Mouse (Mus musculus): ENCODE results near the gene Ivns1abp.
"Not testable (repeated sequence)": the region's sequence is repeated elsewhere in the genome, so short reads cannot be mapped to it uniquely, and the experiment has no call there.

Ivns1abp gene

DNA sequence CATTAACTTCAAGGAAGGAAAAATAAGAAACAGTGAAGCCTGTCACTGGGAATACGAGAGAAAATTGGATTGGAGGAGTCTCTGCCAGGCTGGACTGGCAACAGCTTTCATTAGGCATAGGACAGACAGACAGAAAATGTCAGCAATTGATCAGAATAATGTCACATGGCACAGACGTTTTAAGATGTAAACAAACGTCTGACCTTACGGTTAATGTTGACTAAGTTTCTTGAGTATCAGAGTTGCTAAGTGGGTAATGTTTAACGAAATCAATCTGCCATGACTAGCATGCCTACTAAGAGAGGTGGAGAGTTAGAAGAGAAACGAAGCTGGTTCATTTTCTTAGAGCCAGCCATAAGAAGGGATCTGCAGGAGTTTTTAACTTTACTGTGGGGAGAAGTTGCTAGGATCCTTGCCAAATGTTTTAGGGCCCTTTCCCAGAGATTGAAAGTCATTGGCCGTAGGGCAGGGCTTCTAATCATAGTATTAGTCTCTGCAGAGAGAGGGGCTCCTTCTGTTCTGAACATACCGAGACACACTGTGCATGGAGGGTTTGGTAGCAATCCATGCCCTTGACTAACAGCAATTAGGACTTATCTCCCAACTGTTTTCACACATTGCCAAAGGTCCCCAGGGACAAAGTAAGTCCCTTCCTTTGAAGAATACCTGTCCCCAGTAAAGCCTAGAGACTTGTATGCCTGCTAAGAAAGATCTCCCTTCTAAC lies 2.8 kb upstream of the Ivns1abp start:
- no peak for ATAC-seq (ENCODE audit: insufficient number of reproducible peaks, low FRiP score, low TSS enrichment)

DNA sequence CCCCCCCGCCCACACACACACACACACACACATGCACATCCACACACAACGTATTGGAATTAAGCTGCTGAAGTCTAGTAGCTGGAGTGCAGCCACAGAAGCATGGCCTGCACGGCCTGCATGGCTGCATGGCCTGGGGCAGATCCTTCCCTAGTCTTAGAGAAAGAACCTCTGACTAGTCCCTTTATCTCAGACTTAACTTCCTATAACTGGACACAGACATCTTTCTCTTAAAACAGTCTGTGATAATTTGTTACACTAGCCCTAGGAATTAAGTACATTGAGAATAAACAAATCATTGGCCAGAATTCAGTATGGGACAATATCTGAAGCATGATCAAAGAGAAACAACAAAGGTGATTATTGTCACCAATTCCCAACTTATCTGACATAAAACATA lies 2.0 kb upstream of the Ivns1abp start:
- ATAC-seq (ENCODE audit: insufficient number of reproducible peaks, low FRiP score, low TSS enrichment) = no peak

DNA sequence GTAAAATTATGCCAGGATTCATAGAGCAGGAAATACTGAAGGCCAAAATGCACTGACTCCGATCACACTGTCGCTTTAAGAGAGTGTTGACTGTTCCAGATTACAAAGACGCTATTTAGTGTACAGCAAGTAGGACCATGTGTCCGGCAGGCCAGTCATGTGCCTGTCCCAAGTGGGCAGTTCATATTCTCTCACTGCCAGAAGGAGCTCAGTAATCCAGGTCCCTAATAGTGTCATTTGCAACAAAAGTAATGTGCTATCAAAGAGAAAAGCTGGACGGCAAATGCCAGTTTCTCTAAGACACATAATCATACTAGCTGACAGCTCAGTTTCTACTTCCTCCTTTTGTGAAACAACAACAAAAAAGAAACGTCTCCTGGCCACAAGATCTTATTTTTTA lies 1.3 kb upstream of the Ivns1abp start:
- ATAC-seq (ENCODE audit: insufficient number of reproducible peaks, low FRiP score, low TSS enrichment) = no peak

GRCm38 (mm10) chr1:151343571-151344282 lies 550 bp upstream of the Ivns1abp start:
- peak; percentile 58; the same call in 1 of the 2 replicates for ATAC-seq (ENCODE audit: insufficient number of reproducible peaks, low FRiP score, low TSS enrichment)

DNA sequence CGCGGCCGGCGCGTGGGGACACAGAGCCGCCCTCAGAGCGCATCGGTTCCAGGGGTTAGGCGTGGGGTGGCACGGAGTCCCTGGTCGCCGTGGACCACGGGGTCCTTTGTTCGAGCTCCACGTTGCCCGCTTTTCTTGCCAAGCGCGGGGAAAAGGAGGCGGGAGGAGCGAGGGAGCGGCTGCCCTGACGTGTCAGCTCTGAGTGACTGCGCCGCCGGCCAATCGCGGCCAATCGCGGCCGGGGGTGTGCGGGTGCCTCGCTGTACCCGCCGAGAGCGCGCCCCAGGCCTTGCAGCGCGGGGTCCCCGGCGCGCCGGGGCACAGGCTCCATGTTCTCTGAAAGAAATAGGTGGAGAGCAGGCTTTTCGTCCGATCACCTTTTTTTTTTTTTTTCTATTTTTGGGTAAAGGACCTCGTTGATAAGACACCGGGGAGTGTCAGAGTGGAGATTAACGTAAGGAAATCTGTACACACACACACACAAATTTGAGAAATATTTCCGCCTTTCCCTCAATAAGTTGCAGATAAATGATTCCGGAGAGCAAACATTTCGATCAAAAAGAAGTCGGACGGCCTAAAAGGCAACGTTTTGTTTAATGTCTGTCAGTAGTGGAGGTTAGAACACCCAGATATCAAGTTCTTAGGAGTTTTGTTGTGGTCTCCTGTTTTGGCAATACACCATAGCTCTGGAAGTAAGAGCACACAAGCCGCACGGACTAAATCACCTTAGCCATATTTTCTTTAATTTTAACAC lies 1.0 kb downstream of the Ivns1abp start:
- peak; percentile 72 for ATAC-seq (ENCODE audit: insufficient number of reproducible peaks, low FRiP score, low TSS enrichment)

- no peak for ATAC-seq (ENCODE audit: insufficient number of reproducible peaks, low FRiP score, low TSS enrichment)
Observed at GRCm38 (mm10) chr1:151345863-151346195, 1.6 kb downstream of the Ivns1abp start.

DNA sequence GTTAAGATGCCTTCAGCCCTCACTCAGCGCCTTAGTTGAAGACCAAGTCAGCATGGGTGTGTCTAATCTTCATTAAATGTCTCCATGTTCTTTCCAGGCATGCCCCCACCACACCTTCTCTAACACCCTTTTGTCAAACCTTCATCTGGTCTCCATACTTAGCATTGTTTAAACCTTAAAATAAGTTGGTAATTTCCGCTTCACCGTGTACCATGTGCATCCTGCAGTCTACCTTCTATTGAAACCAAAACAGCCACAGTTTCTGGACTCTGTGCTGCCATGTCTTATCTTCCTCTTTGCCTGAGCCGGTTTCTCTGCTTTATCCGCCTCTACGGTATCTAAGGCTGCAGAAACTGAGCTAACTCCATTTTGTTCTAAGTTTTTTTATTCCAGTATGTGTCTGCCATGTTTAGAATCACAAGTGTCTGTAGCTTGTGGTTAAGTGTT lies 2.4 kb downstream of the Ivns1abp start:
- ATAC-seq (ENCODE audit: insufficient number of reproducible peaks, low FRiP score, low TSS enrichment) = no peak

DNA sequence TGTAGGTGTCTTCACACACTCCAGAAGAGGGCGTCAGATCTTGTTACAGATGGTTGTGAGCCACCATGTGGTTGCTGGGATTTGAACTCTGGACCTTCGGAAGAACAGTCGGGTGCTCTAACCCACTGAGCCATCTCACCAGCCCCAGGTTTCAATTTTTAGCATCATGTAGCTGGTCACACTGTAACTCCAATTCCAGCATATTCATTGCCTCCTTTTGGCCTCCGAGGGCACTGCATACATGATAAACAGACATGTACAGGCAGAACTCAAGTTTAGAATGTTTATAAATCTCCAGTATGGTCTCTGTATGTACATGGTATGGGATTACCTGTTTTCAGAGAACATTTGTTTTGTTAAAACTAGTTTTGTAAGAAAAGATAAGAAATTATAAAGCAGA lies 4.0 kb downstream of the Ivns1abp start:
- ATAC-seq (ENCODE audit: insufficient number of reproducible peaks, low FRiP score, low TSS enrichment) = not testable (repeated sequence)

DNA sequence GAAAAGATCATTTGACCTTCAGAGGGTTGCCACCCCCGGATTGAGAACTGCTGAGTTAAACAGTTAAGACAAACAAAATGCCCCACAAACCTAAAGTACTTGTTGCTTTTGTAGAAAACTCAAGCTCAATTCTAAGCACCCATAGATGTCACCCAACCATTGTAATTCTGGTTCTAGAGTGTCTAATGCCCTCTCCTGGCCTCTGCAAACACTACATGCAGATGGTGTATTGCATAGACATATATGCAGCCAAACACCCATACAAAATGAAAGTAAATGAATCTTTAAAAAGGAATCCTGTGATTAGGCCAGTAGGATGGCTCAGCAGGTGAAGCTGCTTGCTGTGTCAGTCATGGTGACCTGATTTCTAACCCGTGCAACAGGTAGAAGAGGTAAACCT lies 8.6 kb downstream of the Ivns1abp start:
- no peak for ATAC-seq (ENCODE audit: insufficient number of reproducible peaks, low FRiP score, low TSS enrichment)

- ATAC-seq (ENCODE audit: insufficient number of reproducible peaks, low FRiP score, low TSS enrichment) = no peak
Observed at GRCm38 (mm10) chr1:151355994-151356393, 11.7 kb downstream of the Ivns1abp start.

DNA sequence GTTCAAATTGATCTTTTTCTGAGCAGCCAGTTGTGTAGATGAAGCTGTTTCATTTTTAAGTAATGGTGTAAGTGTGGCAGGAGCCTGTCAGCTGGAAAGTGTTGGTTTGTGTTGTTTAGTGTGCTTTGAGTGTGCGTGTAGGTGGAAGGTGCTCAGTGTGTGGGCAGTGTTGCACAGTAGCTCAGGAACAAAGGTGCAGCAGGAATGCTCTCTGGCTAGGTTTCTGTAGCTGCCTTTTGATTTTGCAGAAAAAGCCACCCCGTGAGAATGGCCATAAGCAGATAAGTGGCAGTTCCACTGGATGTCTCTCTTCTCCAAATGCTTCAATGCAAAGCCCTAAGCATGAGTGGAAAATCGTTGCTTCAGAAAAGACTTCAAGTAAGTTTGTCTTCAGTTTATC lies 15.1 kb downstream of the Ivns1abp start:
- ATAC-seq (ENCODE audit: insufficient number of reproducible peaks, low FRiP score, low TSS enrichment) = no peak

DNA sequence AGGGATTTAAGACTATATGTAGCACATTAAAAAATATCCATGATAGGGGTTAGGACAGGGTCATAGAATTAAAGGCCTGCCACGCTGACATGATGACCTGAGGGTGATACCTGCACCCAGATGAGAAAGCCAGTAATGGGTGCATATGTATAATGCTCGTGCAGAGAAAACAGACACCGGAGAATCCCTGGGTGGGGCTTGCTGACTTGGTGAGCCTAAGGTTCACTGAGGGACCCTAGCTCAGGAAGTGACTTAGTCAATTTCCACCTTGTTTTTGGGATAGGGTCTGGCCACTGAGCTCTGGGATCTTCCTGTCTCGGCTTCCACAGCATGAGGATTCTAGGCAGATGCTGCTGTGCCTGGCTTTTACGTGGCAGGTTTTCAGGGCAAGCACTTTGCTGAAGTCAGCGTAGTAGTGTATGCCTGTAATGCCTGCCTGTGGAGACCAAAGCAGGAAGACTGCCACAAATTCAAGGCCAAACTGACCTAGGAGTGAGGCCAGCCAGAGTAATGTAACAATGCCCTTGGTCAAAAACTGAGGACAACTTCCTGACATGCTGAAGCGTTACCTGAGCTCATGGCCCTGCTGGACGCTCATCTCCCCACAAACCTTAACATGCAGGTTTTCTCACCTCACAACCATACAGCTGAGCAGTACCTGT lies 22.8 kb downstream of the Ivns1abp start:
- ATAC-seq (ENCODE audit: insufficient number of reproducible peaks, low FRiP score, low TSS enrichment) = no peak

DNA sequence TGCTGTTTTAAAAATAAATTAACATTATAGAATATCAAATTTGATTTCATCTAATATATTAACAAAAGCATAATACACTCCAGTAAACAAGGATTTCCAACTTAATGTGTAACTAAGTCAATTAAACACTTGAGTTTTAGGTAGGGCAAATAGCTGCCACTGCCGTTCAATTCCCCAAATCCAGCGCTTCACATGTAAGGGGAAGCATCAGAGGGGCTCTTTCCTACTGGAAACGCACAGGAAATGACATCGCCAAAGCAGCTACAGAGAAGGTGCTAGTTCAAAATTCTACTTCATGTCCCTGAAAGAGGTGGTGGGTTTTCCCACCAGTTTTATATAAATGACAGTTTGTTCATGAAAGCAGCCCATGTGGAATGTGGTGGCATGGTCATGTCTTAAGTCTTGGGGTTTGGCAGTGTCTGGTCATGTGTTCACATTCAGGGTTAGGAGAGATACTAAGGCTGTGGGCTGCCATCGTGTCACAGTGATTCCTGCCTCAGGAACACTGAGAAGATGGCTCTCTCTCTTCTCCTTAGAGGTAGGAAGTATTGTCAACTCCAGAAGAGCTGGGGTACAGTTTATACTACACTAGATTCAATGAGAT lies 23.5 kb downstream of the Ivns1abp start:
- no peak for ATAC-seq (ENCODE audit: insufficient number of reproducible peaks, low FRiP score, low TSS enrichment)

GRCm38 (mm10) chr1:151368444-151368843 lies 24.2 kb downstream of the Ivns1abp start:
- no peak for ATAC-seq (ENCODE audit: insufficient number of reproducible peaks, low FRiP score, low TSS enrichment)

DNA sequence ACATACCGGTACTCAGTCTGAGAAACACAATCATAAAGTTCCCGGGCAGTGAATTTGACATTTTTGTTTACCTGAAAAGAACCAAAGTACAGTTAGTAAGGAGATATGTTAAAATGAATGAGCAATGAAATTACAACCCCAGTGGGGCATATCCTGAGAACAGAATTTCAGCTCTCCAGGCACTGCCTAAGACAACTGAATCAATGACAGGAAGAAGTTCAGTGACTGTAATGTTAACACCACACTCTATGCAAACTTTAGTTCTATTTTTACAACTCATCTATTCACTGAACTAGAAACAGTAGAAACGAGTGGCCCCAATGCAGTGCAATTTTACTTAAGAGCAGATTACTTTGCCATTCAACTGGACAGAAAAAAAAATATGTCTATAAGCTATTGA lies 26.3 kb downstream of the Ivns1abp start:
- ATAC-seq (ENCODE audit: insufficient number of reproducible peaks, low FRiP score, low TSS enrichment) = no peak

DNA sequence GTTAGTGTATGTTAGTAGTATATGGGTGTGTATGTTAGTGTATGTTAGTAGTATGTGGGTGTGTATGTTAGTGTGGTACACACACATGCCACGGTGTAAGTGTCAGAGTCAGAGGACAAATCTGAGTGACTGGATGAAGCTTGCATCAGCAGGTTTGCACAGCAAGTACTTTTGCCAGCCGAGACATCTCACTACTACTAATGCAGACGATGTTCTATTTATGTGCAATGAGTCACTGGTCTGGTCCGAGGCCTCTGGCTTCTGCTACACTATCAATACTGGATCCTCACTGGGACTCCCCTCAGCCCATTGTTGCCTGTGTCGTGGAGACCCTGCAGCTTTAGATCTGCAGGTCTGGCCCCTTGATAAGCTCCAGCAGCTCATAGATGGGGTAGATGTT lies 27.3 kb downstream of the Ivns1abp start:
- ATAC-seq (ENCODE audit: insufficient number of reproducible peaks, low FRiP score, low TSS enrichment) = no peak

DNA sequence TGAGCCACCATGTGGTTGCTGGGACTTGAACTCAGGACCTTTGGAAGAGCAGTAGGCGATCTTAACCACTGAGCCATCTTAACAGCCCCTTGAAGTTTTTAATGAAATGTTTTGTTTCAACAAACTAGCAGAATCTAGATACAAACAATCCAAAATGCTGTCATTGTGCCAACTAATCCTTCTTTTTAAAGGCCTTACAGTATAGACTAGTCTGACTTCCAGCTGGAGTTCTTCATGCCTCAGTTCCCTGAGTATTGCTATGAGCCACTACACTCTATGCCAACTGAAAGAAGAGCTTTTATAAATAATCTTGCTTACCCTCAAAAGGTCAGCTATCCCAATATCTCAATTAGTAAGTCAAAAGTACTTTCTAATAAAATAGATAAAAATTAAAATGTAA lies 28.5 kb downstream of the Ivns1abp start:
- ATAC-seq (ENCODE audit: insufficient number of reproducible peaks, low FRiP score, low TSS enrichment) = no peak

- no peak for ATAC-seq (ENCODE audit: insufficient number of reproducible peaks, low FRiP score, low TSS enrichment)
Observed at GRCm38 (mm10) chr1:151377353-151377752, 33.1 kb downstream of the Ivns1abp start.

- ATAC-seq (ENCODE audit: insufficient number of reproducible peaks, low FRiP score, low TSS enrichment) = no peak
Observed at GRCm38 (mm10) chr1:151390029-151390428, 45.8 kb downstream of the Ivns1abp start.

DNA sequence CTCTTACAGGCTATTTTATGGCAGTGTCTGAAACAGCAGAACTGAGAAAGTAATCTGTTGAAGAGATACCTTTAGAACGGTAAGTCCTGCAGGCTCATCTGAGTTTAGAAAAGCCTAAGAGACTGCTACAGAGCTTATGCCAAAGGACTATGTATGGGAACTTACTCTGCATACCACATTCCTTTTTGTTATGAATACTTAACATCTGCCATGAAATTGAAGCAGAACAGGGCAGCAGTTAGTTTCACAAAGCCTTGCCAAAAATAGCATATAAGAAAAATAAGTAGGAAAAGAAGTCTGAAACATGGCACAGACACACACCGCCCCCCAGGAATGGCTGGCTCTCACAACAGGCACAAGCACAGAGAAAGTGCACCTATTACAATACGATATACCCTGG lies 65.5 kb downstream of the Ivns1abp start:
- no peak for ATAC-seq (ENCODE audit: insufficient number of reproducible peaks, low FRiP score, low TSS enrichment)

Measured in cerebellum, adult (tissue).